Mouse (Mus musculus): ENCODE measurements around the gene Kdf1. TPM values are rescaled to one million over a fixed set of nuclear protein-coding genes. Genes with fewer than 3 reads are reported as not detected.

Gene Kdf1
- 0.39 and 0.74 TPM in 2 replicates for polyA plus RNA-seq (2015; fragmentation: Nextera tagmentation; extraction: Ambion mirVana)

DNA sequence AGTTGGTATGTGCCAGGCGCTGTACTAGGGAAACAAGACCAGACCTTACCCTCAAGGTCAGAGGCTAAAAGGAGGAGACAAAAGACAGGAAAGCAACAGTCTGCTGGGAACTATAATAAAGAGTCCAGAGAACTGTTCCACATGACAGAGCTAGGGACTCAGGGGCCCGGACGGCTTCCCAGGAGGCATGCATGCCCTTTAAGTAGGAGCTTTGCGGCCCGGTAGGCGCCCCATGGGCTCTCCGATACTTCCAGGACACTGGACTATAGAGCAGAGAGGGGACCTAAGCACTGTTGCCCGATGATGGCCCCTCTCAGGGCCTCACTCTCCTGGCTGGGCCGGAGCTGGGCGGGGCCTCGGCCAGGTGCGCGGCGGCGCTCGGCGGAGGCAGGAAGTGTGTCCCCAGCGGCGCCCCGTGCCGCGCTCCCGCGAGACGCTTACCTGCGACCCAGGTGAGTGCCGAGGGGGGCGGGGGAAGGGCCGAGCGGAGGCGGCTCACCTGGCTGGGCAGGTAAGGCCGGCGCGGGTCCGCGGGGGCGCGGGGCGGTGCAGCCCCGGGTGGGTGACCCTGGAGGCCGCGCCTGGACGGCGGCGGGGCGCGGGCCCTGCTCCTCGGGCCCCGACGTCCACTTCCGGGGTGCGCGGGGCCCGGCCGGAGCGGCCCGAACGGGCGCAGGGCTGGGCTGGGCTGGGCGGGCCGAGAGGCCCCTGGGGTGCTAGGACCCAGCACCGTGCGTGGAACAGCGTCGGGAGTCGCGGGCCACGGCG lies at the start of gene Kdf1:
Kdf1 (plus strand) TSS at position 363 of the 768 bp plus-strand sequence.
- no peaks in the 10 kb centered on the region for H3K36me3 ChIP-seq
- H3K4me2 ChIP-seq = peak within 1 kb of the TSS; percentile 39
- no peaks in the 10 kb centered on the region for H3K9me3 ChIP-seq
- WGBS = 6% methylated on average over 47 of the region's 69 CpGs
- H3K9ac ChIP-seq = no peak within 1 kb of the TSS
- peaks cover 8% of the 10 kb centered on the region for H3K4me1 ChIP-seq (replicated peaks)
- H3K4me3 ChIP-seq = peak within 1 kb of the TSS; percentile 27
- peaks cover 44% of the 10 kb centered on the region for H3K27me3 ChIP-seq
- no peak for ATAC-seq (ENCODE audit: low FRiP score, low read depth)
- H3K27ac ChIP-seq (replicated peaks) = no peak within 1 kb of the TSS

DNA sequence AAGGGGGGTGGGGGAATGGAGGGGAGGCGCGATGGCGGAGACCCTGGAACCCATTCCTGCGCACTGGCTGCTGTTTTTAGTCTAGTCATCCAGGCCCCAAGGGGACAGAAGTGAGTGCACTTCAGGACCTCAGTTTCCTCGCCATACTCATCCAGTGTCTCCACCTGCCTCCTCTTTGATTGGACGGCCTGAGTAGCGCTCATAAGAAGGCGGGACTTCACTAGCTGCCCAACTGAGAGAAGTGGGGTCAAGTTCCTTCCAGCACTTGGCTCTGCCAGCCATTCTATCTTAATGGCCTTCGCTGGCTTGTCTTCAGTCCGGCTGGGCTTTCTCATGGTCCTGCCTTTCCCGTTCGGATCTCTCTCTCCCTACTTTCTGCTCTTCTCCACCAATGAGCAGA lies 49.6 kb upstream of the Kdf1 start:
- H3K4me1 ChIP-seq (replicated peaks) = peaks cover 14% of the 10 kb centered on the region
- no peak overlapping the region for H3K27ac ChIP-seq (replicated peaks)
- H3K36me3 ChIP-seq = no peaks in the 10 kb centered on the region
- H3K27me3 ChIP-seq = peaks cover 17% of the 10 kb centered on the region
- H3K4me3 ChIP-seq = no peak overlapping the region
- no peak for ATAC-seq (ENCODE audit: low FRiP score, low read depth)
- 21% methylated on average over 12 of the region's 12 CpGs for WGBS
- peak overlapping the region; percentile 98 for H3K4me2 ChIP-seq
- H3K9ac ChIP-seq = no peak overlapping the region
- no peaks in the 10 kb centered on the region for H3K9me3 ChIP-seq

DNA sequence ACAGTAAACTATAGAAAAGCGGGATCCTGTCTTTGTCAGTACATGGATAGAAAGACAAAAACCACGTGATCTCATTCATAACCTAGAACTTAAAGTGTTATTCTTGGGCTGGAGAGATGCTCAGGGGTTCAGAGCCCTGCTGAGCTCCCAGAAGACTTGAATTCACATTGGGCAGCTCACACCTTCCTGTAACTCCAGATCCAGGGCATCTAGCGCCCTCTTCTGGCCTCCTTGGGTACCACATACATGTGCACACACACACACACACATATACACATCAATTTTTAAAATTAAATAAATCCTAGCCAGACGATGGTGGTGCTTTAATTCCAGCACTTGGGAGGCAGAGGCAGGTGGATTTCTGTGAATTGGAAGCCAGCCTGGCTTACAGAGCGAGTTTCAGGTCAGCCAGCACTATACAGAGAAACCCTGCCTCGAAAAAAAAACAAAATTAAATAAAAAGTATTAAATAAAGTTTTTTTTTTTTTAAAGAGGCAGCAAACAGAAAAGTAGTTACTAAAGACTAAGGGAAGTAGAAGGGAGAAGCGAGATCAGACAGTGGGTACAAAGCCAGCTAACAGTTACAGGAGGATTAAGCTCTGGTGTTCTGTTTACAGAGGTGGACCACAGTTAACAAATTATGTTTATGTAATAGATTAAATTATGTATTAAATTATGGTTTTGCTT lies 47.5 kb upstream of the Kdf1 start:
- Histone ChIP-seq H3K9me3 (no peaks in the 10 kb centered on the region), H3K4me2 (no peak overlapping the region), H3K9ac (no peak overlapping the region), H3K4me3 (no peak overlapping the region), H3K27ac (replicated peaks) (no peak overlapping the region), H3K36me3 (no peaks in the 10 kb centered on the region), H3K27me3 (peaks cover 17% of the 10 kb centered on the region), H3K4me1 (replicated peaks) (peaks cover 14% of the 10 kb centered on the region)
- ATAC-seq (ENCODE audit: low FRiP score, low read depth) = no peak
- WGBS = 81% methylated on average over 7 of the region's 7 CpGs

DNA sequence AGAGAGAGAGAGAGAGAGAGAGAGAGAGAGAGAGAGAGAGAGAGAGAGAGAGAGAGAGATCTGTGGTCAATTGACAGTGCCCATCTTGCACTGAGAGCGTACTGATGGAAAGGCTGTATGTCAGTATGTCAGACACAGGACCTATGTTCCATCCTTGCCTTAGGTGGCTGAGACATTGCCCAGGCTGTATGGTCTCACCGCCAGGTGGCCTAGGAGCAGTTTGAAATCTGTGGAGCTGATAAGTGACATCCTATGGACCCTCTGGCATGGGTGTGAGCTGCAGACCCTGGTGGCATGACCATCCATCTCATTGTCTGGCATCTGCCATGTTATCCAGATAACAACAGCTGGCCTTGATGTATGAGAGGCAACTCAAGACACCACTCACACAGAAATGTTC lies 44.9 kb upstream of the Kdf1 start:
- H3K4me3 ChIP-seq = no peak overlapping the region
- no peak overlapping the region for H3K4me2 ChIP-seq
- H3K4me1 ChIP-seq (replicated peaks) = 0 out of 2 replicates have a peak, but pooled peaks cover 2% of the 10 kb centered on the region
- no peak overlapping the region for H3K9ac ChIP-seq
- no peaks in the 10 kb centered on the region for H3K36me3 ChIP-seq
- no peaks in the 10 kb centered on the region for H3K9me3 ChIP-seq
- 66% methylated on average over 2 of the region's 2 CpGs for WGBS
- peaks cover 14% of the 10 kb centered on the region for H3K27me3 ChIP-seq
- no peak for ATAC-seq (ENCODE audit: low FRiP score, low read depth)
- no peak overlapping the region for H3K27ac ChIP-seq (replicated peaks)

DNA sequence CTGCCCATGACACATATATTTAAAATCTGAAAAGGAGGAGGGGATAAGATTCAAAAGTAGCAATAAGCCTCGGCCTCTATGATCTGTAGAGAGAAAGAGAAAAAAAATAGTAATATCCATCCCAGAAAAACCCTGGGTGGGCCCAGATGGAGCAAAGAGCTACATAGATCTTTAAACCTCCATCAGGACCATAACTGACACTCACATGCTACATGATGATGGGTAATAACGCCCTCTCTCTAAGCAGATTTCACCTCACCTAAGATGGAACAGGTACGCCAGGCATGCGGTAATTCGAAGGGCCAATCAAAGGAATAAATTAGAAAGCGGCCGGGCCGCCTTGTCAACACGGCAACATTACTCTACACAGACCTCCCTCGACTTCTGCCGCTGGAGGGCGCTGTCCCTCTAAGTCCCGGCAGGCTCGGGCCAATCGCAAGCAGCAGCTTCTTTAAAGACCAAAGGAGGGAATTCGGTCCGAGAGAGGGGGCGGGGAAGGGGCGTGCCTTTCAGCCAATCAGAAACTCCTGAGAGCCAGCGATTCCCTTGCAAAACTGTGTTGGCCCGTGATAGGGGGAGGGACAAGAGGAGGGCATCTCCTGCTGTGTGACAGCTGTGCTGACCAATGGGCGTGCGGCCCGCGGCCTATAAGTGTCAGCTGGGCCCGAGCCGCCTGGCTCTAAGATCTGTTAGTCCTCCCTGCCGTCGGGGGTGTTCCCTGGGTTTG lies 39.1 kb upstream of the Kdf1 start, which contains the start of gene Tent5b:
Tent5b (plus strand) TSS at position 675 of the 727 bp plus-strand sequence.
- 2% methylated on average over 28 of the region's 29 CpGs for WGBS
- no peaks in the 10 kb centered on the region for H3K36me3 ChIP-seq
- no peak within 1 kb of the TSS for H3K27ac ChIP-seq (replicated peaks)
- peak; percentile 97 for ATAC-seq (ENCODE audit: low FRiP score, low read depth)
- H3K4me3 ChIP-seq = peak within 1 kb of the TSS; percentile 39
- peak within 1 kb of the TSS; percentile 55 for H3K4me2 ChIP-seq
- H3K27me3 ChIP-seq = peaks cover 30% of the 10 kb centered on the region
- no peak within 1 kb of the TSS for H3K9ac ChIP-seq
- no peaks in the 10 kb centered on the region for H3K9me3 ChIP-seq
- H3K4me1 ChIP-seq (replicated peaks) = peaks cover 9% of the 10 kb centered on the region

DNA sequence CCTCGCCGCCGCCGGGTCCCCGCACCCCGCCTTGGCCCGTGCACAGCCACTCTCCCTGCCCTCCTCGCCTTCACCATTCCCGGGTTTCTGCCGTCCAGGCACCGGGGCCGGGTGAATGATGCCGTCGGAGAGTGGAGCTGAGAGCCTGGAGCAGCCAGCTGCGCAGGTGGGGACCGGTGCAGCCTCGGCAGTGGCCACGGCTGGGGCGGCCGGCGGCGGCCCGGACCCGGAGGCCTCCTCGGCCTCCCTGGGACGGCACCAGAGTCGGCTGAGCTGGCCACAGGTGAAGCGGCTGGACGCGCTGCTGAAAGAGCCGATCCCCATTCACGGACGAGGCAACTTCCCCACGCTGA lies 38.6 kb upstream of the Kdf1 start:
- H3K27me3 ChIP-seq = peaks cover 30% of the 10 kb centered on the region
- peak overlapping the region; percentile 55 for H3K4me2 ChIP-seq
- ATAC-seq (ENCODE audit: low FRiP score, low read depth) = peak; percentile 27; the same call in 1 of the 2 replicates
- H3K36me3 ChIP-seq = no peaks in the 10 kb centered on the region
- peaks cover 9% of the 10 kb centered on the region for H3K4me1 ChIP-seq (replicated peaks)
- H3K9ac ChIP-seq = no peak overlapping the region
- H3K4me3 ChIP-seq = peak overlapping the region; percentile 39
- WGBS = 3% methylated on average over 31 of the region's 34 CpGs
- no peak overlapping the region for H3K27ac ChIP-seq (replicated peaks)
- no peaks in the 10 kb centered on the region for H3K9me3 ChIP-seq

DNA sequence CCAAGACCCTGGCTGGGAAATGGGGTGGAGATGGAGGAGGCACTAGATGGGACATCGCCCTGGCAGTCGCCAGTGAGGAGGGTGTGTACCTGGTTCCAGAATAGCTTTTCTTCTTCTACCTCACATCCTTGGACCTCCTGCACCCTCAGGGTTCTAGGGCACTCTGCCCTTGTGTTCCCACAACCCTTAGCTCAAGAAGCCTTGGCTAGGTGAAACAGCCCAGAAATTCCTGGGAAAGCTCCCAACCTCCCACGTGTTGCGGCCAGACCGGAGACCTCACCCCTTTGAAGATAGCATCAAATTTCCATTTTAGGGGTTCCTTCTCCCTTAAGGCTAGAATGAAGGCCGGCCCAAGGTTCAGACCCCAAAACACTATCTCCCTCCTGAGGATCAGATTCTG lies 38.0 kb upstream of the Kdf1 start:
- WGBS = 49% methylated on average over 6 of the region's 6 CpGs
- no peak overlapping the region for H3K4me2 ChIP-seq

DNA sequence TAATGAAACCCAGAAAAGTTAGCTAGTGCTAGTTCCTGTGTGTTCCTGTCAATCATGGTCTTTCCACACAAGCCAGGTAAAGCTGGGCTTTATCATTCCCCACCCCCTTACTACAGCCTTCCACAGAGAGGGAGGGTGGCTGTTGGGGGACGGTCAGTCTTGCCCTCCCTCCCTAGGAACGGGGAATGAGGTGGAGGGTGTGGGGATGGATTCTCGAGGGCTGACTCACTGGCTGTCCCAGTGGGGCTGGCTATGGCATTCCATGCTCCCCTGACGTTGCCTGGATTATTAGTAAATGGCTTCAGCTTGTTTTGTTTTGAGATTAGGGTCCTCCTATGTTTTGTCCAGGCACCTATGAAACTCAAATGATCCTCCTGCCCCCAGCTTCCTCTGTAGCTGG lies 37.3 kb upstream of the Kdf1 start:
- peaks cover 9% of the 10 kb centered on the region for H3K4me1 ChIP-seq (replicated peaks)
- H3K27ac ChIP-seq (replicated peaks) = no peak overlapping the region
- H3K27me3 ChIP-seq = peaks cover 30% of the 10 kb centered on the region
- ATAC-seq (ENCODE audit: low FRiP score, low read depth) = no peak
- H3K4me3 ChIP-seq = no peak overlapping the region
- WGBS = 45% methylated on average over 4 of the region's 4 CpGs
- no peaks in the 10 kb centered on the region for H3K36me3 ChIP-seq
- no peaks in the 10 kb centered on the region for H3K9me3 ChIP-seq
- H3K4me2 ChIP-seq = no peak overlapping the region
- no peak overlapping the region for H3K9ac ChIP-seq

More for the DNA sequence above, 38.0 kb upstream of the Kdf1 start:
- Histone ChIP-seq H3K36me3 (no peaks in the 10 kb centered on the region), H3K9ac (no peak overlapping the region), H3K4me1 (replicated peaks) (peaks cover 9% of the 10 kb centered on the region), H3K27me3 (peaks cover 30% of the 10 kb centered on the region), H3K27ac (replicated peaks) (no peak overlapping the region), H3K9me3 (no peaks in the 10 kb centered on the region), H3K4me3 (no peak overlapping the region)
- ATAC-seq (ENCODE audit: low FRiP score, low read depth) = no peak

DNA sequence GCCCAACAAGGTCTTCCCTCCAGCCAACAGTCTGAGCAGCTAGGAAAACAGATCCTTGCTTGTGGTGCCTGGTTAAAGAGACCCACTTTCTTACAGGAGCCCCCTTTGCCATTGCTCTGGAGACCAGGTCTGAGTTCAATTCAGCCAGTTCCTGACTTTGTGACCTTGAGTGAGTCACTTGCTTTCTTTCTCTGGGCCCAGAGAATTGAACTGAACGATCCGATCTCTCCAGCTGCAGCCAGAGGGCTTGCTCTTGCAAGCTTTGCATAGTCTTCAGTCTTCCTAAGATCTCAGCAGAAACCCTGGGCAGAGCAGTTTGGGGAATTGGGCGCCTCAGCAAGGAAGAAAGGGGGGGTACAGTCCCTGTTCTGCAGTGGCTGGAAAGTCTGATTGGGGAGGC lies 36.3 kb upstream of the Kdf1 start:
- WGBS = 84% methylated on average over 3 of the region's 3 CpGs
- no peaks in the 10 kb centered on the region for H3K36me3 ChIP-seq
- no peaks in the 10 kb centered on the region for H3K9me3 ChIP-seq
- H3K4me3 ChIP-seq = no peak overlapping the region
- H3K27ac ChIP-seq (replicated peaks) = no peak overlapping the region
- no peak overlapping the region for H3K4me2 ChIP-seq
- peaks cover 25% of the 10 kb centered on the region for H3K27me3 ChIP-seq
- no peak overlapping the region for H3K9ac ChIP-seq
- H3K4me1 ChIP-seq (replicated peaks) = peaks cover 9% of the 10 kb centered on the region
- ATAC-seq (ENCODE audit: low FRiP score, low read depth) = no peak

DNA sequence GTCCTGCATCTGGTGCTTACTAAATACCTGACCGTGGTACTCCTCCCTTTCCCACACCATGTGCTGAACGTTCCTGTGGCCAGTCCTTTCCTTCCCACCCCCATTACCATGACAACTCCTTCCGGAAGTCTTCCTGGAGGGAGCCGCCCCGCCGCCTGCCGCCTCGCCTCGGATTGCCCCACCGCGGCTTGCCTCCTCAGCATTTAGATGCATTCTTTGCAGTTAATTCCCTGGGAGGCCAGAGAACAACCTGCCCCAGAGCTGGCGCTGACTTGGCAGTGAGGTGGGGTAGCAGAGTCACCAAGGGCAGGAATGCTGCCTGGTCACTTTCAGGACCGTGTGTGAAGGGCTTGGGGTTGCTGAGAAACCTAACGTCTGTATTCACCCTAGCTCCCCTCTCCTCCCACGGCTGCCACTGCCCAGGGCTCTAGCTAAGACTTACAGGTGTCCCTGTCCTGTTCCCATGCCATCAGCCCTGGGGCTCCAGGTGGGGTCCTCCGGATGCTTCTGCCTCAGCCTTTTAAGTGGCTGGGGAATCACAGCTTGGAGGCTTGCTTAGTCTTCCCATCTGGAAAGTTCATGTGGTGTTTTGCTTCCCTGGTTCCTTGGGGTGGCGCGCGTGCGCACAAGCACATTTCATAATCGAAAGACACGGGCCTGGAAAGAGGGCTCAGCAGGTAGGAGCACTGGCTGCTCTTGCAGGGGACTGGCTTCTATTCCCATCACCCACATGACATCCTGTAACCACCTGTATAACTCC lies 34.3 kb upstream of the Kdf1 start:
- Histone ChIP-seq H3K9me3 (no peaks in the 10 kb centered on the region), H3K4me3 (no peak overlapping the region), H3K27ac (replicated peaks) (no peak overlapping the region), H3K9ac (no peak overlapping the region), H3K4me2 (no peak overlapping the region), H3K4me1 (replicated peaks) (peaks cover 9% of the 10 kb centered on the region), H3K27me3 (peaks cover 25% of the 10 kb centered on the region), H3K36me3 (no peaks in the 10 kb centered on the region)
- no peak for ATAC-seq (ENCODE audit: low FRiP score, low read depth)
- WGBS = 15% methylated on average over 22 of the region's 22 CpGs

DNA sequence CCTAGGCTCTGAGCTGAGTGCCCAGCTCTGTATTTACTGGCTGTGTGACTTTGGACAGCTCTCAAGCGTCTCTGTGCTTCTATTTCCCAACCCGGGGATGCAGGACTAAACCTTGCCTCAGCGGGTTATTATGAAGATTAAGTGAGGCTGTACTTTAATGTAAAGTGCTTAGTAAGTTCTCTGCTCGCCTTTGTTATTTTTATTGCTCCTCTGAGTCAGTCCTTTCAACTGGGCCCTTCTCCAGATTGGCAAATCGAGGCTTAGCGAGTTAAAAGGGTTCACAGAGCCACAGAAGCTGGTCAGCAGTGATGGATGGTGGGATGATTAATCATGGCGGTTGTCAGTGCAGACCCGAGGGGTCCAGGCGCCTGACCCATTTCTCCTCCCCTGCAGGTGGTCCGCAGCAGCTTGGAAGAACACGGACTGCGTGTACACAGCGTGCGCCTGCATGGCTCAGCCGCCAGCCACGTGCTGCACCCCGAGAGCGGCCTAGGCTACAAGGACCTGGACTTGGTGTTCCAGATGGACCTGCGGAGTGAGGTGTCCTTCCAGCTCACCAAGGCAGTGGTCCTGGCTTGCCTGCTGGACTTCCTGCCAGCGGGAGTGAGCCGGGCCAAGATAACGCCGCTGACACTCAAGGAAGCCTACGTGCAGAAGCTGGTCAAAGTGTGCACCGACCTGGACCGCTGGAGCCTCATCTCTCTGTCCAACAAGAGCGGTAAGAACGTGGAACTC lies 32.9 kb upstream of the Kdf1 start:
- Histone ChIP-seq H3K9me3 (no peaks in the 10 kb centered on the region), H3K4me2 (no peak overlapping the region), H3K9ac (no peak overlapping the region), H3K27me3 (peaks cover 15% of the 10 kb centered on the region), H3K36me3 (no peaks in the 10 kb centered on the region), H3K4me1 (replicated peaks) (peaks cover 5% of the 10 kb centered on the region; the same call in 1 of the 2 replicates), H3K27ac (replicated peaks) (no peak overlapping the region), H3K4me3 (no peak overlapping the region)
- ATAC-seq (ENCODE audit: low FRiP score, low read depth) = no peak
- WGBS = 84% methylated on average over 28 of the region's 28 CpGs

All from hindbrain, embryonic 15.5 days (tissue).